Mouse (Mus musculus) kidney, postnatal 25 days (tissue): ENCODE measurements around the gene Slc12a3.

Source experiments
- DNase-seq, 2 experiments: peaks; one replicate each; pipeline ENCODE4 v3.0.0; 2021; ENCODE audit warnings: mixed read lengths in 2 of 2

The Slc12a3 gene

DNA sequence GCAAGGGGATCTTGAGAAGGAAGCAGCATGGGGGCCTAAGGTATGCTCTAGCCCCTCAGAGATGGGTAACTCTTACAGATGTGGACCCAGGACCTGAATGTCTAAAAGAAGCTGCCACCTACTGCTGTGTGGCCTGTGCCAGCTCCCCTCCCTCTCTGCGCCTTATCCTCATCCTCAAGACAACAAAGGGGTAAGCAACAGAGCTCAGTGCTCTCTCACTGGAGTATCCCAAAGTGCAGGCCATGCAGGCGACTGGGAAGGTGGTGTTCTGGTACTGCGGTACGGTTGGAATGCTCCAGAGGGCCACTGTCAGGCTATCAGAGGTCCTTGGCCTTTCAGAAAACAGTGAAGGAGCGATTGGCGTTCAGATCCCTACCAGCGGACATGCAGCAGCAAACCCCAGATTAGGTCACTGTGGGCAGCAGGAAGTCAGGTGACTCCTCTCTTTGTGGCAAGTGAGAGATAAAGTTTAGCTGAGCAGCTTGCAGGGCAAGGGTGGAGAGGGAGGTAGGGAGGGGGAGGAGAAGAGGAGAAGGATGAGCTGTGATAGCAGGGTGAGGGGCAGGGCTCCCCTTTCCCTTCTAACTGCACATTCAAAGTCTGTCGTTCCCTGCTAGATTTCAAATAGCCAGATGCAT lies 79.6 kb downstream of the Slc12a3 start:
- no peak for DNase-seq

- DNase-seq, result no peak
Observed at GRCm38 (mm10) chr8:94409523-94409922, 80.5 kb downstream of the Slc12a3 start.

DNA sequence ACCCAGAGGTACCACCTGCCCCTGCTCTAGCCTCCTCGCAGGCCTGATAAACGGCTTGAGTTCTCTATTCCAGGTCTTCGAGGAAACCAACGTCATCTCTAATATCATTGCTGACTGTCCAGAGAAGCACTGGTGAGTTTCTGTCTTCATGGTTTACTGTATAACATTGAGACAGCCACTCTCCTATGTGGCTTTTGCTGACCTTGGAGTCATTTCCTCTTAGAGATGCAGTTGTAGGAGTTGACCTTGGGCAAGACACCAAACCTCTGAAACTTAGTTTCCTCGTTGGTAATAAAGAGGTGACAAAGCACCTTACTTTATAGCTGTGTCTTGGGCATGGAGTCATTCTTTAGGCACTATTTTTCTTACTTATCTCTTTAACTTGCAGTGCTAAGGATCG lies 83.5 kb downstream of the Slc12a3 start:
- no peak for DNase-seq

DNA sequence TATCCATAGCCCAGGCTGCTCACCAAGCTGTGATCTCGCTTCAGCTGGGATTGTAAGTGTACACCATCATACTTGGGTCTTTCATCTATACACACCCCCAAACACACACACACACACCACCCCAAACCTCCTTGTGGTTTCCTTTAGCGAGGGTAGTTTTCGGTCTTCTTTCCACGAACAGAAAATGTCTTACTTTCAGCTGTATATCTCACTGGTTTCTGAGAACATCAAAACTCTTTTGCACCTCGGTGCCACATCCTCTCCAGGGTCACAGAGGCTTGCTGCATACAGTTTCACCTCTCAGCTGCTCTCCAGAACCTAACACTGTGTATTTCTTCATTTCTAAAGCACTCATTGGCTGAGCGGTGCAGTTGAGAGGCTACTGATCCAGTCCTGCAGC lies 84.5 kb downstream of the Slc12a3 start:
- no peak for DNase-seq

- no peak for DNase-seq
Observed at GRCm38 (mm10) chr8:94415218-94415617, 86.2 kb downstream of the Slc12a3 start.
